Comparison of ENCODE assay signal across 20 mouse cellular contexts in genomic region chr4:108357458-108357857, GRCm38 (mm10). TPM values are rescaled to one million over a fixed set of nuclear protein-coding genes. Genes with fewer than 3 reads are reported as not detected.
"Had no signal": no experiment of that assay in that cellular context is flagged by ENCODE, and none has a peak within 500 bp of the region (broad histone marks: within the 10 kb centered on the region; RNA-seq: fewer than 3 reads in every experiment).

No protein-coding gene starts in this region.

- H3K27ac ChIP-seq: intestine, embryonic 15.5 days; liver, embryonic 13.5 days; lung, embryonic 15.5 days; macrophage; midbrain, embryonic 12.5 days; neural tube, embryonic 13.5 days; stomach, embryonic 15.5 days had no signal

- ATAC-seq: intestine, embryonic 15.5 days; liver, postnatal 0 days; midbrain, embryonic 16.5 days had no signal

- H3K4me2 ChIP-seq: intestine, embryonic 15.5 days; limb, embryonic 12.5 days; liver, embryonic 13.5 days; lung, embryonic 15.5 days; midbrain, embryonic 12.5 days; neural tube, embryonic 13.5 days; stomach, embryonic 15.5 days had no signal

- H3K9me3 ChIP-seq: intestine, embryonic 15.5 days; limb, embryonic 12.5 days; liver, embryonic 13.5 days; lung, embryonic 15.5 days; midbrain, embryonic 12.5 days; neural tube, embryonic 13.5 days; stomach, embryonic 15.5 days had no signal

- H3K9ac ChIP-seq: intestine, embryonic 15.5 days; limb, embryonic 12.5 days; liver, embryonic 13.5 days; liver, postnatal 0 days; lung, embryonic 15.5 days; midbrain, embryonic 12.5 days; neural tube, embryonic 13.5 days; stomach, embryonic 15.5 days had no signal

- H3K27me3 ChIP-seq: intestine, embryonic 15.5 days; limb, embryonic 12.5 days; lung, embryonic 15.5 days; midbrain, embryonic 12.5 days; neural tube, embryonic 13.5 days; stomach, embryonic 15.5 days had no signal

- H3K4me3 ChIP-seq: intestine, embryonic 15.5 days; limb, embryonic 12.5 days; liver, embryonic 13.5 days; lung, embryonic 15.5 days; midbrain, embryonic 12.5 days; neural tube, embryonic 13.5 days; stomach, embryonic 15.5 days had no signal

- H3K36me3 ChIP-seq: intestine, embryonic 15.5 days; limb, embryonic 12.5 days; liver, embryonic 13.5 days; lung, embryonic 15.5 days; midbrain, embryonic 12.5 days; neural tube, embryonic 13.5 days; stomach, embryonic 15.5 days had no signal

- DNase-seq: liver; liver, embryonic 13.5 days; liver, postnatal 0 days; lung, postnatal 14 days; retina, postnatal 1 day; thymus, postnatal 36 days had no signal

RNA-seq across cellular contexts. Expression of gene Shisal2a, which starts 25.7 kb away (rescaled TPM):
- total RNA-seq: layer of hippocampus, postnatal 25 days; left cerebral cortex, adult 8-10 months; left cerebral cortex, postnatal 25 days; megakaryocyte-erythroid progenitor cell, adult 5-6 weeks had no signal
- polyA plus RNA-seq: macrophage; spleen, adult 2 months; thymus, postnatal 0 days had no signal
